Mouse (Mus musculus) liver, embryonic 12.5 days (tissue): ENCODE measurements around the gene Ap1g2. TPM values are rescaled to one million over a fixed set of nuclear protein-coding genes. Genes with fewer than 3 reads are reported as not detected.

ENCODE experiments used
- ATAC-seq: fragments of 200-750 bp; cut with Nextera tagmentation; 2 replicates; pipeline ENCODE4 v1.8.0; 2017; ENCODE audit warnings: moderate number of reproducible peaks, mild to moderate bottlenecking, moderate library complexity
- H3K27ac ChIP-seq: fragments of 300-500 bp; sonication (generic); 2 replicates; pipeline ENCODE4 v1.5.1; 2016; ENCODE audit warnings: mild to moderate bottlenecking
- H3K27me3 ChIP-seq: fragments of 300-500 bp; sonication (generic); replicated peaks from 2 replicates; pipeline ENCODE4 v1.6.1; 2016; ENCODE audit warnings: mild to moderate bottlenecking, moderate library complexity
- H3K36me3 ChIP-seq: fragments of 300-500 bp; sonication (generic); 2 replicates; pipeline ENCODE4 v1.6.1; 2016; ENCODE audit warnings: mild to moderate bottlenecking, moderate library complexity
- H3K4me1 ChIP-seq: fragments of 300-500 bp; sonication (generic); 2 replicates; pipeline ENCODE4 v1.6.1; 2016
- H3K4me2 ChIP-seq: fragments of 300-500 bp; sonication (generic); 2 replicates; pipeline ENCODE4 v1.6.1; 2016; ENCODE audit warnings: mild to moderate bottlenecking, moderate library complexity
- H3K4me3 ChIP-seq: fragments of 300-500 bp; sonication (generic); 2 replicates; pipeline ENCODE4 v1.5.1; 2016; ENCODE audit warnings: mild to moderate bottlenecking, moderate library complexity
- H3K9ac ChIP-seq: fragments of 300-500 bp; sonication (generic); 2 replicates; pipeline ENCODE4 v1.6.1; 2016; ENCODE audit warnings: mild to moderate bottlenecking, moderate library complexity
- H3K9me3 ChIP-seq: fragments of 300-500 bp; sonication (generic); replicated peaks from 2 replicates; pipeline ENCODE4 v1.6.1; 2016; ENCODE audit warnings: mild to moderate bottlenecking, moderate library complexity
- WGBS: fragments of 180-500 bp; shearing (Covaris S2); methylation state at CpG from one replicate; pipeline ENCODE4 v1.1.7; 2016; ENCODE audit not compliant: insufficient replicate concordance; 5-methylcytosine and 5-hydroxymethylcytosine counted together
- polyA plus RNA-seq: library from polyadenylated mRNA; unstranded; fragments of >200 nt; fragmentation: Nextera tagmentation; extraction: Ambion mirVana; gene quantifications from 2 replicates; pipeline ENCODE4 v1.2.1, GENCODE M21; 2016

Gene Ap1g2
- polyA plus RNA-seq, 1 experiment from 2014 or later = 34.0 TPM

DNA sequence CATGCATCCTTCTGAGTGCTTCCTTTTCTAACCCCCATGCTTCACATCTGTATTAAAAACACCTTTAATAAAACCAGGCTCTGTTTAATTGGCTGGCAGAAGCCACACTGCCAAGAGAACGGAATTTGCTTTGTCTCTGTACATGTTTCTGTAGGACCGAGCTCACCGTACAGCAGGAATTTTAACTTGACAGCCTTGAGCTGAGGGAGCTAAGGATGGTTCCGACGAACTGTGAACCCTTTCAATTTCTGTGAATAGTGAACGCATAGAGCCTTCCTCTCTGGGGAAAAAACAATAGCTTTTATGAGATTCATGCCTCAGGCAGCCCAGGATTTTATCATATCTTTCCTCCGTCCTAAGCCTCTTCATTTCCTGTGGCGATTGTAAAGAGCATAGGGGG is 16.0 kb upstream of the Ap1g2 start:
- peak overlapping the region; percentile 32 for H3K4me2 ChIP-seq

DNA sequence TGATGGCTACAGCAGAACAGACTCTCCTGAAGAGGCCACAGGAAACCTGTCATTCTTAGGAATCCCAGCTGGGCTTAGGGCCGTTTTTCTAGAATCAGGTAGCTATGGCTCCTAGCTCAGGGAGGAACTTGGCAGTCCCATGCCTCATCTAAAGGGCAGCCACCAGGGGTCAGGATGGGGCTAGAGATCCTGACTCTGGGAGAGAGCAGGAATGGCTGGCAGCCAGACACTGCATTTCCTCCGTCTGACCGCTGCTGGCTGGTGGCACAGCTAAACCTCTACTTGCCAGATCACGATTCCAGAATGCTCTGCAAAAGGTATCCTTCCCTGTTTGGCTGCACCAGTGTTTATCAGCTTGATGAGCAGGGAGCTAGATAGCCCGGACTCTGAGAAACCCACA is 15.6 kb upstream of the Ap1g2 start:
- no peaks in the 10 kb centered on the region for H3K36me3 ChIP-seq
- peaks cover 41% of the 10 kb centered on the region for H3K27me3 ChIP-seq
- no peak for ATAC-seq
- no peak overlapping the region for H3K4me3 ChIP-seq
- H3K9me3 ChIP-seq = no peaks in the 10 kb centered on the region
- no peak overlapping the region for H3K9ac ChIP-seq
- H3K4me1 ChIP-seq = no peaks in the 10 kb centered on the region
- no peak overlapping the region for H3K27ac ChIP-seq
- H3K4me2 ChIP-seq = peak overlapping the region; percentile 32
- WGBS = 8% methylated on average over 5 of the region's 5 CpGs

More for the DNA sequence above, 16.0 kb upstream of the Ap1g2 start:
- WGBS = 39% methylated on average over 8 of the region's 8 CpGs
- Histone ChIP-seq H3K4me1 (no peaks in the 10 kb centered on the region), H3K27ac (no peak overlapping the region), H3K9ac (no peak overlapping the region), H3K36me3 (no peaks in the 10 kb centered on the region), H3K9me3 (no peaks in the 10 kb centered on the region), H3K4me3 (no peak overlapping the region), H3K27me3 (peaks cover 37% of the 10 kb centered on the region)
- ATAC-seq = no peak

DNA sequence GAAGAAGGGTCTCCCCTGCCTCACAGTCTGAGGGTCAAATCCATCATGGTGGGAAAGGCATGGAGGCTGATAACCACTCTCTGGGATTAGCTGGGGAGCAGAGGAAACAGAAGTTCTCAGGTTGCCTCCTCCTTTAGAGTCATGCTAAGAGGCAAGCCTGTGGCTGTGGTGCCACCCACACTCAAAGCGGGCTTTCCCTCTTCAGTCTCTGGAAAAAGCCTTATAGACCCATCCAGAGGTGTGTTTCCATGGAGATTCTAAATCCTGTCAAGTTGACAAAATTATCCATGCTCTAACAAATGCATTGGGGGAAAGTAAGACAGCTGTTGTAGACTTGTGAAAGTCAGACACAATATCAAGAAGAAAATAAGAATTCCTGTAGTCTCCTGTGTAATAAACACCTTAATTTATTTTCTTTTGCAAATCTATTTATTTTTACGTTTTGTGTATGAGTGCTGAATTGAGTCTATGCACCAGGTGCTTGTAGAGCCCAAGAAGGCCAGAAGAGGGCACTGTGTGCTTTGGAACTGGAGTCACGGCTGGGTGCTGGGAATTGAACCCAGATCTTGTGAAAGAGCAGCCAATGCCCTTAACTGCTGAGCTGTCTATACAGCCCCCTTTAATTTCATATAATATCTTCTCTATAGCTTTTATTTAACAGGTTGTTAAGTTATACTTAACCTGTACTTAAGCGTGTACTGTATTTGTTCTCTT is 13.2 kb upstream of the Ap1g2 start:
- H3K9me3 ChIP-seq = no peaks in the 10 kb centered on the region
- no peak overlapping the region for H3K4me2 ChIP-seq
- no peak overlapping the region for H3K4me3 ChIP-seq
- H3K27me3 ChIP-seq = peaks cover 65% of the 10 kb centered on the region
- no peaks in the 10 kb centered on the region for H3K36me3 ChIP-seq
- no peak overlapping the region for H3K9ac ChIP-seq
- WGBS = 47% methylated on average over 4 of the region's 4 CpGs
- H3K4me1 ChIP-seq = peaks cover 11% of the 10 kb centered on the region; the same call in 1 of the 2 replicates
- no peak for ATAC-seq
- H3K27ac ChIP-seq = no peak overlapping the region

DNA sequence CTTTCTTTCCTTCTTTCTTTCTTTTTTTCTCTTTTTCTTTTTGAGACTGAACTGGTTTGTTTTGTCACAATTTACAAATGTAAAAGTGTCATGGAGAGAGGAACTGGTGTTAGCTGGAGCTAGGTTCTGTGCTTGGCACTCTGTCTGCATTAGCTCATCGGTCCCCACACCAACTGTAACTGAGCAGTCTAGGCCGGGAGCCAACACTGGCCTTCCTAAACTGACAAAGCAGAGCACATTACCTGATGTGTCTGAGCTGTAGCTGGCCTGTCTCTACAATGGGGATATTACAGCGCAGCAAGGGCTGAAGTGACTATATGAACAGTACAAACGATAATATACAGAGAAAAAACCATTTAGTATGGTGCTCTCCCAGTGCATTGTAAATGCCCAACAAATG is 12.5 kb upstream of the Ap1g2 start:
- 72% methylated on average over 4 of the region's 4 CpGs for WGBS
- Histone ChIP-seq H3K36me3 (no peaks in the 10 kb centered on the region), H3K27ac (no peak overlapping the region), H3K27me3 (peaks cover 66% of the 10 kb centered on the region), H3K4me1 (peaks cover 16% of the 10 kb centered on the region), H3K9me3 (no peaks in the 10 kb centered on the region), H3K9ac (no peak overlapping the region), H3K4me3 (no peak overlapping the region), H3K4me2 (no peak overlapping the region)
- ATAC-seq = no peak

DNA sequence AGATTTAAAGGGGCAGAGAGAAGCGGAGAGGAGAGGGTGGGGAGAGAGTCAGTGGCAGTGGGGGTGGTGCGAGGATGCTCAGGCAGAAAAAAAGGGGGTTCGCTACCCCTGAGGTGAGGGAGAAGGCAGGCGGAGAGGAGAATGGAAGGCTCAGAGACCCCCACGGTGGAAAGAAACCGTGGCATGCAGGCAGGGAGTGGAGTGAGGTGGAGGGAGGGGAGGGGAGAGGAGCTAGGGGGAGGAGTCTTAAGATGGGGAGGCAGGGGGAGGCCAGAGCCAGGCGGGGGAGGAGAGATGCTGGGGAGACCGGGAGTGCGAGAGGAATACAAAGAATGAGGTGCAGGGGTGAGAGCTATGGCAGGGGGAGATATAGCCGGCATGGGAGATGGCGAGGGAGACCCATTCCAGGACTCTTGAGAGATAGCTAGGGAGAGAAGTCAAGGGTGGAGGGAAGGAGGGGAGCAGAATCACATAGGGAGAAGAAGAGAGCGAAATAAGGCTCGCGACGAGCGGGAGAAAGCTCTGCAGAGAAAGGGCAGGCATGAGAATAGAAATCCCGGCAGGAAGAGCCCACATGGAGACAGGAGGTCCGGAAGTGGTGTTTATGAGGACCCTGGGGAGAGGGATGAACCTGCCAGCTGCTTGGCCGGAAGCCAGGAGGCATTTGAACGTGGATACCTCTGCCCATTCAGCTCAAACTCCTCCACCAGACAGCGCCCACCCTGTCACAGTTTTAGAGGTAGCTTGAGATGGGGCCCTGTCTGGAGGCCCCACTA is 10.2 kb upstream of the Ap1g2 start, which contains the start of gene Jph4:
TSS of gene Jph4 (minus strand) at position 511 of the 776 bp plus-strand sequence.
- peak within 1 kb of the TSS; percentile 78; the same call in 1 of the 2 replicates for H3K4me2 ChIP-seq
- ATAC-seq = no peak
- H3K4me1 ChIP-seq = peaks cover 19% of the 10 kb centered on the region
- H3K4me3 ChIP-seq = peak within 1 kb of the TSS; percentile 55; the same call in 1 of the 2 replicates
- 9% methylated on average over 21 of the region's 21 CpGs for WGBS
- no peak within 1 kb of the TSS for H3K27ac ChIP-seq
- no peaks in the 10 kb centered on the region for H3K36me3 ChIP-seq
- H3K9ac ChIP-seq = no peak within 1 kb of the TSS
- H3K9me3 ChIP-seq = no peaks in the 10 kb centered on the region
- peaks cover 68% of the 10 kb centered on the region for H3K27me3 ChIP-seq

DNA sequence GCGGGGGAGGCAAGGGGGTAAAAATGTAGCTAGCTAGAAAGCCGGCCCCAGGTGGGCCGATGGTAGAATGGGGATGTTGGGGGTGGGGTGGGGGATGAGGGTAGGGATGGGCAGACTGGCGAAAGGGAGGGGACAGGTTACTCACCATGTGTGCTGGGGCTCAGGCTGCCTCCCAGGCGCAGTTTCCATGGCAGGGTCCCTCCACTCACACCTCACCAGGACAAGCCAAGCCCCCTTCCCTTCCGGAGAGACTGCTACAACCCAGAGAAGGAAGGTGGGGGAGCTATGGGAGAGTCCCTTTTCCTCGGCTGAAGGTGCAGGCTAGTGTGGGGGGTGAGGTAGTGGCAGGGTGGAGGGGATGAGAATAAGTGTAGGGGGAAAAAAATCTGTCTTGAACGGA is 9.5 kb upstream of the Ap1g2 start:
- H3K36me3 ChIP-seq = no peaks in the 10 kb centered on the region
- peak overlapping the region; percentile 78 for H3K4me2 ChIP-seq
- no peak overlapping the region for H3K9ac ChIP-seq
- H3K9me3 ChIP-seq = no peaks in the 10 kb centered on the region
- H3K27me3 ChIP-seq = peaks cover 76% of the 10 kb centered on the region
- no peak for ATAC-seq
- peak overlapping the region; percentile 55 for H3K4me3 ChIP-seq
- H3K4me1 ChIP-seq = peaks cover 19% of the 10 kb centered on the region
- 8% methylated on average over 8 of the region's 8 CpGs for WGBS
- H3K27ac ChIP-seq = no peak overlapping the region

DNA sequence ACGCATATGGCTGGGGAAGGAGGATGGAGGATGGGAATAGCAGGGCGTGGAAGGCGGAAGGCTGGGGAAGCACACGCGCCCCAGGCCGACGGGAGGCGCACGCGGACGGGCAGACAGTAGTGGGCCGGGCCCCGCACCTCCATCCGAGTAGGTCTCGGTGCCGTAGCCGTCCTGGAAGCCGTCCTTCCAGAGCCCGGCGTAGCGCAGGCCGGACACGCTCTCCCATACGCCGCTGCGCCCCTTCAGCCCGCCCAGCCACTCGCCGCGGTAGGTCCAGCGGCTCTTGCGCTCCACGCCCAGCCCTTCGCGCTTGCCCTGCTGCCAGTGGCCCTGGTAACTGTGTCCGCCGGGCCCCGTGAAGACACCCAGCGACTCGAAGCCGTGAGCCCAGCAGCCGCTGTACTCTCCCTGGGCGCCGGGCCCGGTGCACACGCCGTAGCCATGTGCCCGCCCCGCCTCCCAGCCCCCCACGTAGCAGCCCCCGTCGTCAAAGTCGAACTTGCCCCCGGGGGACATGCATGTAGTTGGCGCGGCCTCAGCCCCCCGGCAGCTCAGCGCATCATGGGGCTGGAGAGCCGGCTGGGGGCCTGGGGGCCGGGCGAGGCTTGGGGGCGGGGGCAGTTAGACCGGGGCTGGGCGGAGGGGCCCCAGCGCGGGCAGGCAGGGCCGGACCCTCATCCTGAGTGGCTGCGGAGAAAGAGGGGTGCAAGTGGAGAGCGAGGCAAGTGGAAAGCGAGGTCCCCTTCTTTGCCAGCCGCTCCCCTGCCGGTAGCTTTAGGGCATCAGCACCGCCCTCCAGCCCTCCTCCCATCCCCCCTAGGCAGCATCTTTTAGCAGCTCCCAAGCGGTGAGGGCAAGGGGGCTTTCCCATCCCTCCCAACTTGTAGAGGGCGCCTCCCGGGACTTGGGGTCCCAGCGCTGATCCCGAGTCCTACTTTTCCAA is 8.6 kb upstream of the Ap1g2 start:
- Histone ChIP-seq H3K9ac (peak overlapping the region; percentile 24; the same call in 1 of the 2 replicates), H3K27me3 (peaks cover 84% of the 10 kb centered on the region)
- 2% methylated on average over 71 of the region's 78 CpGs for WGBS

DNA sequence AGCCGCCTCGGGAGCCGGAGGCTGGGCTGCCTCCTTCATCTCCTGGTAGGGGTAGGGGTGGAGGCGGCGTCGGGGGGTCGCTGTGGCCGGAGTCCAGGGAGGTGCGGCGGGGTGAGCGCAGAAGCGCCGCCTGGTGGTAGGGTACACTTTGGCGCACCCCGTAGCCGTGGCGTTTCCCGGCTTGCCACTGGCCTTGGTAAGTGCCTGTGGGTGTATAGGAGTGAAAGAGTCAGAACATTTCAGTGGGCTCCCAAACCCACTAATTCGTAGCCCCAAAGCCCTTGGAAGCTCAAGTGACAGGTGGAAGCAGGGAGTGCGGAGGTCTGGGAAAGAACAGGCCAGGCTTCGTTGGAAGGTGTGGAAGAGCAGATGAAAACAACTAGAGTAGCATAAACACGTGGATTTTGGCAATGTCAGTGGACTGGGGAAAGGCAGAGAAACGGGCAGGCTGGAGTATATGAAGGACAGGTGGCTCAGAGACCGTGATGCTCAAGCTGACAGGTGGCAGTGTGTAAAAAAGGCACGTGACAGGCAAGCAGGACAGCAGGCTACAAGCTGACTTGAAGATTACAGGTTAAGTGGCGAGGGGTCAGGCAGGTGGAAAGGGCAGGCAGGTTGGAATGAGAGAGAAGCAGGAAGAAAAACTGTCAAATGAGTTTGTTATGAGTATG is 7.7 kb upstream of the Ap1g2 start:
- no peak for ATAC-seq
- peak overlapping the region; percentile 78 for H3K4me2 ChIP-seq
- no peak overlapping the region for H3K9ac ChIP-seq
- H3K4me1 ChIP-seq = peaks cover 19% of the 10 kb centered on the region
- H3K4me3 ChIP-seq = peak overlapping the region; percentile 55
- no peaks in the 10 kb centered on the region for H3K9me3 ChIP-seq
- WGBS = 5% methylated on average over 26 of the region's 26 CpGs
- H3K36me3 ChIP-seq = no peaks in the 10 kb centered on the region
- peaks cover 93% of the 10 kb centered on the region for H3K27me3 ChIP-seq
- H3K27ac ChIP-seq = no peak overlapping the region

More for the DNA sequence above, 8.6 kb upstream of the Ap1g2 start:
- Histone ChIP-seq H3K9me3 (no peaks in the 10 kb centered on the region), H3K27ac (no peak overlapping the region), H3K36me3 (no peaks in the 10 kb centered on the region), H3K4me1 (peaks cover 19% of the 10 kb centered on the region), H3K4me3 (peak overlapping the region; percentile 55), H3K4me2 (peak overlapping the region; percentile 78)
- ATAC-seq = peak; percentile 28; the same call in 1 of the 2 replicates

DNA sequence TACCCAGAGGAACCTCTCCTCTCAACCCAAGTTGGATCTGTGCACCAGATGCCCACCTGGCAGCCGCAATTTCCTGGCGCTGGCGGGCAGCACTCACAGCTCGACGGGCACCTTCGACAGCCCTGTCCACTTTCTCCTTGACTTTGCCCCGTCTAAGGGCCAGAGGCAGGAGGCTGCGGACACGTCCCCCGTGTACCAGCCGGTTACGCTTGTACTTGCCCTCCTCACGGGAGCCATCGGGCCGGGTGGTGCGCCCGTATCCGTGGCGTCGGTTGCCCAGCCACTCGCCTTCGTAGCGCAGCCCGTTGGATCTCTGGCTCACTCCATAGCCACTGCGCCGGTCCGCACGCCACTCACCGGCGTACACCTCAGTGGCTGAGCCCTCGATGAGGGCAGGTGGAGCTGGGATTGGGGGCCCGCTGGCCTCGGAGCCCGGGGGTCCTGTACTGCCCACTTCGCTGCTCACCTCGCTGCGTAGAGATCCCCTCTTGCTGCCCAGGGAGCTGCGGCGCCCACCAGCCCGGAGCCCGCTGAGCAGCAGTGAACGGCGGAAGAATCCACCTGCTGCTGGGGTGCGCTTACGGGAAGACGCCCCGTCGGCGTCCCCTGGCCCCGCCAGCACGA is 7.1 kb upstream of the Ap1g2 start:
- no peak for ATAC-seq
- Histone ChIP-seq H3K9ac (no peak overlapping the region), H3K27ac (no peak overlapping the region), H3K4me3 (no peak overlapping the region), H3K4me1 (peaks cover 20% of the 10 kb centered on the region), H3K36me3 (no peaks in the 10 kb centered on the region), H3K9me3 (no peaks in the 10 kb centered on the region), H3K4me2 (no peak overlapping the region; the same call in 1 of the 2 replicates), H3K27me3 (peaks cover 99% of the 10 kb centered on the region)
- WGBS = 55% methylated on average over 51 of the region's 51 CpGs

DNA sequence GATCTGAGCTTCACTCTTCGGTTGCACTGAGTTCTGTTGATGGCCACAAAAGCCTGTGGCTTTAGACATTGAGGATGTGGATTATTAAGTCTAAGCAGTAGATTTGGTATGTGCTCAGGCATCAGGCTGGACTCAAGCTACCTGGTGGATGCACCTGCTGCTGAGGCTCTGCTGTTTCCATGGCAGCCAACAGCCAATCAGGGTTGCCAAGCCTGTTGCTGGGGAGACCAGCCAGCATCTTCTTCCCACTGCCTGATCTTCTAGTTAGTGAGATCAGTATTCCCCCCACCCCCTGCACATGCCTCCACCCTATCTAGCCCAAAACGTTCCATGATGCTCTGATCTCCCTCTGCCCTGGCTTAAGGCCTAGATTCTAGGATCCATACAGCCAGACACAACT is 5.3 kb upstream of the Ap1g2 start:
- ATAC-seq = no peak
- H3K9ac ChIP-seq = no peak overlapping the region
- H3K36me3 ChIP-seq = no peaks in the 10 kb centered on the region
- H3K4me2 ChIP-seq = no peak overlapping the region
- H3K4me1 ChIP-seq = peaks cover 33% of the 10 kb centered on the region
- no peak overlapping the region for H3K27ac ChIP-seq
- H3K9me3 ChIP-seq = no peaks in the 10 kb centered on the region
- H3K27me3 ChIP-seq = peaks cover 96% of the 10 kb centered on the region
- WGBS = 66% methylated on average over 2 of the region's 2 CpGs
- H3K4me3 ChIP-seq = no peak overlapping the region

DNA sequence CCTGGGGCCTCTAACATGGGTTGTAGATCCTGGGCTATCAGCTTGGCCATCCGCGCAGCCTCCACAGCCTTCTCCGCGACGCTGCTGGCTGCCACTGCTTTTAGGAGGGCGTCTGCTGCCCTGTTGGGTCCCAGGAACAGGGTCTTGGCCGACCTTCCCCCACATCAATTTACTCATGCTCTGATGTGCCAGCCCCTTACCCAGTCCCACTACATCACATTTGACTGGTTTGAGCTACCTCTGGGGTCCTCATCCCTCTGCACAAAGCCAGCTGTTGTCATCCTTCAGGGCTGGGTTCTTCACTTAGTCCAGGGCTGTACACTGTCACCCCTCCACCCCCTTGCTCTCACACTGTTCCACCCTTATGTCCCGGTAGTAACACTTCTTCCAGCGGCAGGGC is 3.7 kb upstream of the Ap1g2 start:
- H3K4me3 ChIP-seq = no peak overlapping the region
- peaks cover 40% of the 10 kb centered on the region for H3K4me1 ChIP-seq
- H3K27me3 ChIP-seq = peaks cover 80% of the 10 kb centered on the region
- no peak overlapping the region for H3K4me2 ChIP-seq
- no peak overlapping the region for H3K27ac ChIP-seq
- no peaks in the 10 kb centered on the region for H3K36me3 ChIP-seq
- H3K9me3 ChIP-seq = no peaks in the 10 kb centered on the region
- WGBS = 16% methylated on average over 9 of the region's 9 CpGs
- ATAC-seq = no peak
- H3K9ac ChIP-seq = no peak overlapping the region; the same call in 1 of the 2 replicates
